Mouse (Mus musculus): Measurements from ENCODE around the gene Olfr1258. TPM values are rescaled to one million over a fixed set of nuclear protein-coding genes. Genes with fewer than 3 reads are reported as not detected.
"Not testable (repeated sequence)": the region's sequence is repeated elsewhere in the genome, so short reads cannot be mapped to it uniquely, and the experiment has no call there.

Olfr1258 gene
- total RNA-seq (2021), result not detected in 2 replicates
- long read RNA-seq, experiment 1, result 0 reads
- long read RNA-seq, experiment 2, result 0 reads

DNA sequence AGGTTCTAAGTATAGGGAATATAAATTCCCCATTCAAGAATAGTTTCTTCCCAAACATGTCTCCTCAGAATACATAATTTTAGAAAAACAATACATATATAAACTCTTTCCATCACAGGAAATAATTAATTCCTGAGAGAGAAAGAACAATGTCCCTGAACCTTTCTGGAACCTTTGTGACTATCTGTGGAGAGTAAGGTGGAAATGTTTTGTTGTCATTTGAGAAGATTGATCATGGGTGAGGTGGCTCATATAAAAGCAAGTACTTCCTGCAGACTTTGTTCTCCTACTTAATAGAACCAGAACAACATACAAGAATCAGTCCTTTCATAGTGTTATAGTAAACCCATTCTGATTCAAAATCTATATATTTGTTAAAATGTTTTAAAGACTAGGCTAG, at the start of gene Olfr1258:
TSS of gene Olfr1258 (plus strand) at position 301 of the 400 bp plus-strand sequence.
- no peak for DNase-seq

GRCm38 (mm10) chr2:89878137-89878536, 49.0 kb upstream of the Olfr1258 start, which contains the start of gene Olfr1257:
Olfr1257 (plus strand) TSS chr2:89878437.
- DNase-seq, result no peak

GRCm38 (mm10) chr2:89912616-89913015, 14.5 kb upstream of the Olfr1258 start:
- not testable (repeated sequence) for DNase-seq

- no peak for DNase-seq
These were observed 21.5 kb downstream of the Olfr1258 start, which contains the start of gene Olfr1259 for GRCm38 (mm10) chr2:89948564-89948963. Olfr1259 (minus strand) TSS chr2:89948664.

DNA sequence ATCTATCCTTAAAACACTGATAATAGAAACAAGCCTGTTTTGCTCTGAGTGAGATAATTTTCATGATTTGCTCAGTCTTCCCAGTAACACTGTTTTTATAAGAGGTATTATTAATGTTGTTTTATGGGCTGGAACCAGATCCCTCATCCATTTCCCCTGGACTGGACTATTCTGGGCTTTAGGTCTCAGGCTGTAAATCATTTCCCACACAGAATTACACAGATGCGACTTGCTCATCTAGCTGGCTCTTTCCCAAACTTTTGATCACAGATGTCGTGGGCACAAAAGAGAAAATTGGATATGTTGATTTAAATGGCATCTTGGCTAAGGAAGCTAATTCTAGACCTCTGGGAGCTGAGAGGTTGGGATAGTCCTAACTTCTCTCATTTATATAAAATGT, 47.1 kb downstream of the Olfr1258 start, which contains the start of gene Olfr1260:
TSS of gene Olfr1260 (plus strand) at position 157 of the 400 bp plus-strand sequence.
- no peak for DNase-seq

DNA sequence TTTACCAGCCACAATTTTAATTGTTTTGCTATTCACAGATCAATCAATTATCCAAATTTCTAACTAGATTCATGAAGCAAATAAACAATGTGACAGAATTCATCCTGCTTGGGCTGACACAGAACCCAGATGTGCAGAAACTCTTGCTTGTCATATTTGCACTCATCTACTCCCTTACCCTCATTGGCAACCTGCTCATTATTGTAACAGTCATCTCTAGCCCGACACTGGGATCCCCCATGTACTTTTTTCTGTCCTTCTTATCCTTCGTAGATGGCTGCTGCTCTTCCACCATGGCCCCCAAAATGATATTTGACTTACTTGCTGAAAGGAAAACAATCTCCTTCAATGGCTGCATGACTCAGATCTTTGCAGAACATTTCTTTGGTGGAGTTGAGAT, 50.6 kb downstream of the Olfr1258 start:
- no peak for DNase-seq

Other genes starting within 250 kb of the Olfr1258 start
- gene Olfr1252, start 202.3 kb upstream of the Olfr1258 start, total RNA-seq (2021), result not detected in 2 replicates
- not detected in 2 replicates for gene Olfr1253, start 170.2 kb upstream of the Olfr1258 start, total RNA-seq (2021)
- not detected in 2 replicates for gene Olfr1254, start 133.7 kb upstream of the Olfr1258 start, total RNA-seq (2021)
- not detected in 2 replicates for gene Olfr1255, start 115.3 kb upstream of the Olfr1258 start, total RNA-seq (2021)
- gene Olfr1256, start 85.8 kb upstream of the Olfr1258 start, total RNA-seq (2021), result not detected in 2 replicates
- not detected in 2 replicates for gene Olfr48, start 79.1 kb upstream of the Olfr1258 start, total RNA-seq (2021)
- not detected in 2 replicates for gene Olfr1257, start 48.9 kb upstream of the Olfr1258 start, total RNA-seq (2021)
- not detected in 2 replicates for gene Olfr1259, start 21.4 kb downstream of the Olfr1258 start, total RNA-seq (2021)
- gene Olfr1260, start 47.0 kb downstream of the Olfr1258 start, total RNA-seq (2021), result not detected in 2 replicates
- gene Olfr1261, start 63.9 kb downstream of the Olfr1258 start, total RNA-seq (2021), result not detected in 2 replicates
- not detected in 2 replicates for gene Olfr1262, start 72.8 kb downstream of the Olfr1258 start, total RNA-seq (2021)
- not detected in 2 replicates for gene Olfr1263, start 84.8 kb downstream of the Olfr1258 start, total RNA-seq (2021)
- gene Olfr1264, start 98.3 kb downstream of the Olfr1258 start, total RNA-seq (2021), result not detected in 2 replicates
- not detected in 2 replicates for gene Olfr1265, start 108.0 kb downstream of the Olfr1258 start, total RNA-seq (2021)
- gene Olfr140, start 136.3 kb downstream of the Olfr1258 start, total RNA-seq (2021), result not detected in 2 replicates
- not detected in 2 replicates for gene Olfr1269, start 194.1 kb downstream of the Olfr1258 start, total RNA-seq (2021)
- gene Olfr32, start 215.0 kb downstream of the Olfr1258 start, total RNA-seq (2021), result not detected in 2 replicates
- gene Olfr1270, start 225.8 kb downstream of the Olfr1258 start, total RNA-seq (2021), result not detected in 2 replicates

All from adrenal gland, postnatal 14 days (tissue).